Mouse (Mus musculus) c-Kit-positive CD71-positive TER-119-positive erythroid progenitor cells, embryonic 14.5 days (primary cell): ENCODE measurements around the gene Fos.
A peak's percentile ranks its signal among the peaks of the same experiment; 100 is the strongest.

Experiments
- DNase-seq: peaks from one replicate; pipeline ENCODE4 v3.0.0-alpha.2; 2013; ENCODE audit warnings: low spot score

The Fos gene

GRCm38 (mm10) chr12:85487545-85488141, 14.0 kb downstream of the Fos start:
- DNase-seq = no peak

- no peak for DNase-seq
Measured at GRCm38 (mm10) chr12:85489232-85489886, 15.7 kb downstream of the Fos start.

- no peak for DNase-seq
Measured at GRCm38 (mm10) chr12:85490096-85490820, 16.6 kb downstream of the Fos start.

GRCm38 (mm10) chr12:85490991-85491390, 17.3 kb downstream of the Fos start:
- DNase-seq = no peak

GRCm38 (mm10) chr12:85492084-85492645, 18.5 kb downstream of the Fos start:
- DNase-seq = peak; percentile 56

- DNase-seq = no peak
Measured at GRCm38 (mm10) chr12:85496336-85496735, 22.6 kb downstream of the Fos start.

- DNase-seq = peak; percentile 75
Measured at GRCm38 (mm10) chr12:85496755-85497154, 23.1 kb downstream of the Fos start.

GRCm38 (mm10) chr12:85497310-85498135, 23.8 kb downstream of the Fos start:
- DNase-seq = no peak

- no peak for DNase-seq
Measured at GRCm38 (mm10) chr12:85499001-85499400, 25.3 kb downstream of the Fos start.

- no peak for DNase-seq
Measured at GRCm38 (mm10) chr12:85502682-85503081, 29.0 kb downstream of the Fos start.

GRCm38 (mm10) chr12:85508235-85508634, 34.5 kb downstream of the Fos start:
- no peak for DNase-seq

GRCm38 (mm10) chr12:85510013-85510412, 36.3 kb downstream of the Fos start:
- DNase-seq = no peak

GRCm38 (mm10) chr12:85513789-85514447, 40.2 kb downstream of the Fos start:
- no peak for DNase-seq

GRCm38 (mm10) chr12:85514958-85515357, 41.3 kb downstream of the Fos start:
- no peak for DNase-seq

GRCm38 (mm10) chr12:85515865-85516264, 42.2 kb downstream of the Fos start:
- DNase-seq = no peak

- DNase-seq = no peak
Measured at GRCm38 (mm10) chr12:85517339-85517738, 43.6 kb downstream of the Fos start.

- DNase-seq = no peak
Measured at GRCm38 (mm10) chr12:85518009-85518408, 44.3 kb downstream of the Fos start.

GRCm38 (mm10) chr12:85519553-85519952, 45.9 kb downstream of the Fos start:
- DNase-seq = no peak

GRCm38 (mm10) chr12:85521101-85521500, 47.4 kb downstream of the Fos start:
- DNase-seq = no peak

- DNase-seq = no peak
Measured at GRCm38 (mm10) chr12:85521673-85522072, 48.0 kb downstream of the Fos start.

- DNase-seq = no peak
Measured at GRCm38 (mm10) chr12:85522631-85523388, 49.1 kb downstream of the Fos start.
